Mouse (Mus musculus) liver, postnatal 0 days (tissue): ENCODE data around the gene Tpm3. TPM values are rescaled to one million over a fixed set of nuclear protein-coding genes. Genes with fewer than 3 reads are reported as not detected.

Experiments used
- ATAC-seq: fragments of 200-750 bp; cut with Nextera tagmentation; 2 replicates; pipeline ENCODE4 v1.8.0; 2017; ENCODE audit warnings: mild to moderate bottlenecking, moderate library complexity
- DNase-seq: peaks from one replicate; pipeline ENCODE4 v3.0.0-alpha.2; 2016
- H3K27ac ChIP-seq: fragments of 300-500 bp; sonication (generic); 2 replicates; pipeline ENCODE4 v1.5.1; 2014; ENCODE audit warnings: antibody characterized with exemption, moderate library complexity, mild to moderate bottlenecking, low read depth
- H3K27me3 ChIP-seq: fragments of 300-500 bp; sonication (generic); 2 replicates; pipeline ENCODE4 v1.6.1; 2014; ENCODE audit warnings: low read length, control low read depth, mixed read lengths; ENCODE audit not compliant: insufficient read depth
- H3K36me3 ChIP-seq: fragments of 300-500 bp; sonication (generic); replicated peaks from 2 replicates; pipeline ENCODE4 v1.6.1; 2014; ENCODE audit warnings: mild to moderate bottlenecking, control low read depth, low read length, moderate library complexity, mixed read lengths; ENCODE audit not compliant: insufficient read depth
- H3K4me1 ChIP-seq: fragments of 300-500 bp; sonication (generic); 2 replicates; pipeline ENCODE4 v1.6.1; 2014; ENCODE audit warnings: antibody characterized with exemption, mild to moderate bottlenecking, control low read depth; ENCODE audit not compliant: insufficient read depth
- H3K4me2 ChIP-seq: fragments of 300-500 bp; sonication (generic); 2 replicates; pipeline ENCODE4 v1.6.1; 2014; ENCODE audit warnings: low read depth, mild to moderate bottlenecking, low read length, moderate library complexity, mixed read lengths
- H3K4me3 ChIP-seq: fragments of 300-500 bp; sonication (generic); 2 replicates; pipeline ENCODE4 v1.5.1; 2014; ENCODE audit warnings: low read depth, low read length
- H3K9ac ChIP-seq: fragments of 300-500 bp; sonication (generic); replicated peaks from 2 replicates; pipeline ENCODE4 v1.6.1; 2014; ENCODE audit warnings: mild to moderate bottlenecking, moderate library complexity
- H3K9me3 ChIP-seq: fragments of 300-500 bp; sonication (generic); 2 replicates; pipeline ENCODE4 v1.6.1; 2016; ENCODE audit warnings: mild to moderate bottlenecking, control low read depth, low read length, mixed read lengths
- CTCF ChIP-seq: sonication (generic); IDR thresholded peaks from 2 replicates; pipeline ENCODE4 v1.5.1; 2016; ENCODE audit warnings: antibody characterized with exemption, low read depth
- EP300 ChIP-seq: IDR thresholded peaks from 2 replicates; pipeline ENCODE4 v1.6.1; 2016; ENCODE audit warnings: antibody characterized with exemption, low read depth, mild to moderate bottlenecking
- WGBS: fragments of 180-500 bp; shearing (Covaris S2); extraction: QIAGEN DNeasy Blood & Tissue Kit; methylation state at CpG from one replicate; pipeline ENCODE4 v1.1.7; 2014; ENCODE audit not compliant: insufficient replicate concordance; 5-methylcytosine and 5-hydroxymethylcytosine counted together
- polyA plus RNA-seq: library from polyadenylated mRNA; unstranded; fragments of >200 nt; fragmentation: Nextera tagmentation; extraction: Ambion mirVana; gene quantifications from 2 replicates; pipeline ENCODE4 v1.2.1, GENCODE M21; 2015

Tpm3 gene
- polyA plus RNA-seq, 1 experiment from 2014 or later: 162 TPM

DNA sequence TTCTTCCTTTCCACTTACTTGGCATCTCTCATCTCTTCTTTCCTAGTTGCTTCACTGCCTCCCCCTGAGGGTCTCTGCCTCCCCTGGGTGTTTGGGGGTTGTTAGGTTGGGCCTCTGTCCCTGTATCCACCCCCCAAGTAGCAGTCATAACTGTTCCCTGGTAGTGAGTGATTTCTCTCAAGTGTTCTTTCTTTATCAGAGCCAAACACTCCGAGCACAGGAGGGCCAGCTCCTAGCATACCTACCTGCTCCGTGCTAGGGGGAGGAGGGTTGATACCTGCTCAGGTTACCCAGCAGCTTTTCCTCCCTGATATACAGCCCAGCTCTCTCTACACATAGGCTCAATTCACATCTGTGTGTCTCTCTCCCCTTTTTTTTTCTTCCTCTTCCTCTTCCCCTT, 16.2 kb downstream of the Tpm3 start:
- no peak for DNase-seq

DNA sequence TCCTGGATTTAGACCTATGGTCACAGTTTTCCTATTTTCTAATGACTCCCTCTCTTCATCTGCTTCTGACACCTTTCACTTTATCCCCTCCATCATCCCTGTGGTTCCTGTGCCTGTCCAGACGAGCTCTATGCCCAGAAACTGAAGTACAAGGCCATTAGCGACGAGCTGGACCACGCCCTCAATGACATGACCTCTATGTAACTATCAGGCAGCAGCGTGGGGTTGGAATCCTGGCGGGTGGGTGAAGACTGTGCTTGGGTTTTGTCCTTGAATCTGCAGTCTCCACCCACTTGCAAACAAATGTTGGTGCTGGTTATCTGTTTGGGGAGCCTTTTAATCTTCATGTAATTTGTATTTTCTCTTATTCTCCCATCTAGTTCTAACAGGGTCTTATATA, 18.4 kb downstream of the Tpm3 start:
- Histone ChIP-seq H3K27ac (no peak overlapping the region), H3K4me3 (no peak overlapping the region), H3K36me3 (peaks cover 82% of the 10 kb centered on the region), H3K9ac (no peak overlapping the region), H3K4me2 (no peak overlapping the region), H3K9me3 (no peaks in the 10 kb centered on the region), H3K27me3 (no peaks in the 10 kb centered on the region), H3K4me1 (peaks cover 3% of the 10 kb centered on the region)
- TF ChIP-seq EP300: no peak
- no peak for TF ChIP-seq CTCF
- ATAC-seq (no peak), DNase-seq (no peak)
- WGBS: 62% methylated on average over 6 of the region's 6 CpGs

More for the DNA sequence above, 16.2 kb downstream of the Tpm3 start:
- Histone ChIP-seq H3K4me3 (no peak overlapping the region), H3K4me1 (peaks cover 25% of the 10 kb centered on the region), H3K36me3 (peaks cover 67% of the 10 kb centered on the region), H3K9me3 (no peaks in the 10 kb centered on the region), H3K27ac (no peak overlapping the region), H3K27me3 (no peaks in the 10 kb centered on the region), H3K9ac (no peak overlapping the region), H3K4me2 (no peak overlapping the region)
- TF ChIP-seq EP300 (no peak), CTCF (no peak)
- 83% methylated on average over 2 of the region's 2 CpGs for WGBS
- ATAC-seq: no peak

GRCm38 (mm10) chr3:90094453-90094852, 22.0 kb downstream of the Tpm3 start:
- Histone ChIP-seq H3K4me3 (no peak overlapping the region), H3K27me3 (no peaks in the 10 kb centered on the region), H3K36me3 (peaks cover 69% of the 10 kb centered on the region), H3K4me1 (no peaks in the 10 kb centered on the region), H3K9ac (no peak overlapping the region), H3K9me3 (no peaks in the 10 kb centered on the region), H3K27ac (no peak overlapping the region), H3K4me2 (no peak overlapping the region)
- WGBS: 77% methylated on average over 3 of the region's 3 CpGs
- TF ChIP-seq CTCF (no peak), EP300 (no peak)
- ATAC-seq (no peak), DNase-seq (no peak)

DNA sequence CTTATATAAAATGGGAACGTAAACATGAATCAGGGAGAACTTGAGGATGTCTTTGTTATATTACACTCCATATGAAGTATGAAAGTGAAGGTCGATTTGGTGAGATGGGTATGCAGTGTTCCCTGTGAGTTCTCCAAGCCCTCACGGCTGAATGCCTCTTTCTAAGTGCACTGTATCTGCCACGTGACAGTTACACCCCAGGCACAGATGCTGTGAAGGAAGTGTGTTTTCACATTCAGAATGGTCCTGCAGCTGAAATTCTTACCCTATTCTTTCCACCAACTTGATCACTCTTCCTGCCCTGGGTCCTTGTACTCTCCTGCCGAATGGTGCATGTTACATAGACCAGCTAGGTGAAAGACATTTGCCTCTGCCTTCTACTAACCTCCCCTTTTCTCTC, 25.5 kb downstream of the Tpm3 start:
- Histone ChIP-seq H3K27ac (no peak overlapping the region), H3K9me3 (no peaks in the 10 kb centered on the region), H3K4me2 (no peak overlapping the region), H3K36me3 (peaks cover 45% of the 10 kb centered on the region), H3K27me3 (no peaks in the 10 kb centered on the region), H3K4me3 (no peak overlapping the region), H3K9ac (no peak overlapping the region), H3K4me1 (no peaks in the 10 kb centered on the region)
- 79% methylated on average over 5 of the region's 5 CpGs for WGBS
- no peak for DNase-seq
- no peak for ATAC-seq
- TF ChIP-seq CTCF (no peak), EP300 (no peak)

DNA sequence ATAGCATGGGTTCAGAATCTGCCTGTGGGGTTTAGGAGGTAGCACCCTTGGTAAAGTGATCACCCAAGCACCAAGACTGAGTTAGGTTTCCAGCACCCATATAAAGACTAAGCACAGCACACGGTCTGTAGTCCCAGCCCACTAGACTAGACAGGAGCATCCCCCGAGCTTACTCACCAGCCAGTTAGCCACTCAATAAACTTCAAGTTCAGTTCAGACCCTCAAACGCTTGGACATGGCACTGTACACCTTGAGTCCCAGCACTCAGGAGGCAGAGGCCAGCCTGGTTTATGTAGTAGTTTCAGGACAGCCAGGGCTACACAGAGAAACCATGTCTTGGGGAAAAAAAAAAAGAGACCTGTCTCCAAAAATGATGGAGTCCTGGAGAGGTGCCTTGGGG, 28.6 kb downstream of the Tpm3 start:
- Histone ChIP-seq H3K27ac (no peak overlapping the region), H3K36me3 (peaks cover 23% of the 10 kb centered on the region), H3K4me1 (no peaks in the 10 kb centered on the region), H3K9ac (no peak overlapping the region), H3K27me3 (no peaks in the 10 kb centered on the region), H3K4me2 (no peak overlapping the region), H3K9me3 (no peaks in the 10 kb centered on the region), H3K4me3 (no peak overlapping the region)
- WGBS: 78% methylated on average over 3 of the region's 3 CpGs
- ATAC-seq (no peak), DNase-seq (no peak)
- TF ChIP-seq CTCF (no peak), EP300 (no peak)

DNA sequence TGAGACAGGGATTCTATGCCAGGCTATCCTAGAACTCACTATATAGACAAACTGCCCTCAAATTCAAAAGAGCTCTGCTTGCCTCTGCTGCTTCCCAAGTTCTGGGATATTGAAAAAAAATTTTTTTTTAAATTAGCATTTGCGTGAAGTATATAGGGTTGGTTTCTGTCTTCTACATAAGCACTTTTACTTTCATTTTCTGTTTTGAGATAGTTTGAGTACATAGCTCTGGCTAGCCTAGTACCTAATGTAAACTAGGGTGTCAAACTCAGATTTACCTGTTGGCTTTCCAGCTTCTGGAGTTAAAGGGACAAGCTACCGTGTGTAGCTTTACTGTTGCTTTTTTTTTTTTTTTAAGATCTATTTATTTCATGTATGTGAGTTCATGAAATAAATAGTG, 29.2 kb downstream of the Tpm3 start:
- ATAC-seq: no peak
- no peak overlapping the region for H3K4me3 ChIP-seq
- no peaks in the 10 kb centered on the region for H3K27me3 ChIP-seq
- no peaks in the 10 kb centered on the region for H3K9me3 ChIP-seq
- no peak for DNase-seq
- no peak for TF ChIP-seq EP300
- TF ChIP-seq CTCF: no peak
- no peaks in the 10 kb centered on the region for H3K4me1 ChIP-seq
- WGBS: 86% methylated on average over 2 of the region's 2 CpGs
- no peak overlapping the region for H3K27ac ChIP-seq
- H3K9ac ChIP-seq: no peak overlapping the region
- H3K4me2 ChIP-seq: no peak overlapping the region
- H3K36me3 ChIP-seq: peaks cover 23% of the 10 kb centered on the region

DNA sequence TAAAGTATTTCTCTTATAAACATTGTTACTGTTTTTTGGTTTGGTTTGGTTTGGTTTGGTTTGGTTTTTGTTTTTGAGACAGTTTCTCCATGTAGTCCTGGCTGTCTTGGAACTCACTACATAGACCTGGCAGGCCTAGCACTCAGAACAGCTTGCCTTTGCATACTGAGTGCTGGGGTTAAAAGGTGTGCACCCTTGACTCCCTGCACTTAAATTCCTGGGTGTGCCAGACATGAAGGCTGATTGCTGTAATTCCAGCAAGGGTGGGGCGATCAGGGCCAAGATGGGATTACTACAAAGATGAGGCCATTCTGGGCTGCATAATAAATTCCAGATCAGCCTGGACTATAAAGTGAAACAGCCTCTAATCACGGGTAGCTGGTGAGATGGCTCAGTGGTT, 29.8 kb downstream of the Tpm3 start:
- no peaks in the 10 kb centered on the region for H3K4me1 ChIP-seq
- no peak for DNase-seq
- no peak overlapping the region for H3K4me2 ChIP-seq
- H3K4me3 ChIP-seq: no peak overlapping the region
- ATAC-seq: no peak
- H3K36me3 ChIP-seq: peaks cover 23% of the 10 kb centered on the region
- H3K9ac ChIP-seq: no peak overlapping the region
- TF ChIP-seq EP300: no peak
- no peak for TF ChIP-seq CTCF
- no peaks in the 10 kb centered on the region for H3K27me3 ChIP-seq
- no peak overlapping the region for H3K27ac ChIP-seq
- 77% methylated on average over 2 of the region's 2 CpGs for WGBS
- H3K9me3 ChIP-seq: no peaks in the 10 kb centered on the region
